Mouse (Mus musculus): ENCODE results near the gene Olfr1112.
"Not testable (repeated sequence)": the region's sequence is repeated elsewhere in the genome, so short reads cannot be mapped to it uniquely, and the experiment has no call there.

The Olfr1112 gene

GRCm38 (mm10) chr2:87187498-87187897 is at the start of gene Olfr1112:
Gene Olfr1112, plus strand, starts transcription at chr2:87187798.
- DNase-seq (ENCODE audit: extremely low read depth, low read depth, low spot score), result no peak

- DNase-seq (ENCODE audit: extremely low read depth, low read depth, low spot score), result no peak
These were observed 47.4 kb upstream of the Olfr1112 start, which contains the start of gene Olfr1110 for GRCm38 (mm10) chr2:87140200-87140599. Gene Olfr1110, minus strand, starts transcription at chr2:87140300.

- no peak for DNase-seq (ENCODE audit: extremely low read depth, low read depth, low spot score)
These were observed 35.1 kb upstream of the Olfr1112 start, which contains the start of gene Olfr1111 for GRCm38 (mm10) chr2:87152524-87152923. Gene Olfr1111, minus strand, starts transcription at chr2:87152624.

GRCm38 (mm10) chr2:87167731-87168130 is 19.9 kb upstream of the Olfr1112 start:
- not testable (repeated sequence) for DNase-seq (ENCODE audit: extremely low read depth, low read depth, low spot score)

DNA sequence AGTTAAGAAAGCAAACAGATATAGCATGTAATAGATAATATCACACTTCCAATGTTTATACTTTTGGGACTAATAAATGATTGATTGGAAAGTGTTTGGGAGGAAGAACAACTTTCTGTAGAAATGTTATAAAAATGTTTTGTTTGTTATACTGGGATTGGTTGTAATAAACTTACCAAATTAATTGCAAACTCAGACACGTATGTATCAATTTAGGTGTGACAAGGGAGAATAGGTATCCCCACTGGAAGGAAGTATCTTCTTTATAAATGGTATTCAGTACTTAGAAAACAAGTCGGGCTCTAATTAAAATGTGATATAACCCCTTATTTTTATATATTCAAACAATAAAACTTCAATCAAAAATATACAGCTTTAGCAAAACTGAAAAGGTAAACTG is 21.1 kb downstream of the Olfr1112 start, which contains the start of gene Olfr1113:
Gene Olfr1113 (plus strand): TSS at position 301 of the 400 bp plus-strand sequence.
- no peak for DNase-seq (ENCODE audit: extremely low read depth, low read depth, low spot score)

Measured in fat pad, adult 2 months (tissue).